Mouse (Mus musculus): ENCODE data around the gene Rbks. TPM values are rescaled to one million over a fixed set of nuclear protein-coding genes. Genes with fewer than 3 reads are reported as not detected.
"Not testable (repeated sequence)": the region's sequence is repeated elsewhere in the genome, so short reads cannot be mapped to it uniquely, and the experiment has no call there.

The Rbks gene
- polyA plus RNA-seq, 1 experiment from 2014 or later: 1.7 TPM

DNA sequence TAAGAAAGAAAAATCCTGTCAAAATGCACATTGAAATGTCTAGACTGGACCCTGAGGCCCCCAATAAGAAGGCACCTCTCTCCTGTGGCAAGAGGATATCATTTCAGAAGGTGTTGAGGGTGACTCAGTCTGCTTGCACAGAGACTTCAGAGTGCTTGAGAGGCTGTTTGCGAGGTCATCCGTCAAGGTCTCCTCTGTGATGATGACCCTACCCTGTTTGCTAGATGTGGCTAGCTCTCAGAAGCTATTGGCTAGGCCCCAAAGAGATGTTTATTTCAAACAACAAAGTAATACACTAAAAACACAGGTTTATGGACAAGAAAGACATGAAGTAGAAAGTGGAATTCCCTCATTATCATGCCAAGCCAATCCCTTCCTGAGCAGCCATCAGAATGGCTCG, 55.1 kb downstream of the Rbks start:
- H3K4me3 ChIP-seq: no peak overlapping the region
- no peak overlapping the region for H3K9ac ChIP-seq
- H3K4me2 ChIP-seq (replicated peaks): no peak overlapping the region
- WGBS: 89% methylated on average over 3 of the region's 3 CpGs
- H3K27ac ChIP-seq: no peak overlapping the region
- H3K9me3 ChIP-seq: no peaks in the 10 kb centered on the region
- H3K27me3 ChIP-seq: no peaks in the 10 kb centered on the region
- no peaks in the 10 kb centered on the region for H3K36me3 ChIP-seq
- no peaks in the 10 kb centered on the region for H3K4me1 ChIP-seq
- ATAC-seq (ENCODE audit: insufficient number of reproducible peaks, insufficient read depth, low FRiP score, low TSS enrichment): no peak

DNA sequence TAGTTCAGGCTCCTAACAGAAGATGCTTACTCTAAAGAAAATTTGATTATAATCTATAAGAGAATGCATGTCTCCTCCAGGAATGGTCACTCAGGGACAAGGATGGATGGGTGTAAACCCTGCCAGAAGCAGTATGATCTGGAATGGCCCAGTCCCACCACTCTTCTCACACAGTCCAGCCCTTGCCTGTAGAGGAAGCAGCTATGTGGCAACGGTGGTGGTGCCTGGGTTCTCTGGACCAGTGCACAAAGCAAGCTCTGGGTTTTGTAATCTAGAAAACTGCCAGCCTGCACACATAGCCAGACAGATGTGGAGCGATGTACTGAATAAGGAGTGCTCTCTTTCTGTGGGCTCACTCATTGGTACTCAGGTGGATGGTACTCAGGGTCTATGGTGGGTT, 56.9 kb downstream of the Rbks start:
- WGBS: 97% methylated on average over 2 of the region's 2 CpGs
- Histone ChIP-seq H3K27me3 (no peaks in the 10 kb centered on the region), H3K9me3 (no peaks in the 10 kb centered on the region), H3K4me3 (no peak overlapping the region), H3K36me3 (no peaks in the 10 kb centered on the region), H3K9ac (no peak overlapping the region), H3K27ac (no peak overlapping the region), H3K4me2 (replicated peaks) (no peak overlapping the region), H3K4me1 (peaks cover 4% of the 10 kb centered on the region; the same call in 1 of the 2 replicates)
- no peak for ATAC-seq (ENCODE audit: insufficient number of reproducible peaks, insufficient read depth, low FRiP score, low TSS enrichment)

DNA sequence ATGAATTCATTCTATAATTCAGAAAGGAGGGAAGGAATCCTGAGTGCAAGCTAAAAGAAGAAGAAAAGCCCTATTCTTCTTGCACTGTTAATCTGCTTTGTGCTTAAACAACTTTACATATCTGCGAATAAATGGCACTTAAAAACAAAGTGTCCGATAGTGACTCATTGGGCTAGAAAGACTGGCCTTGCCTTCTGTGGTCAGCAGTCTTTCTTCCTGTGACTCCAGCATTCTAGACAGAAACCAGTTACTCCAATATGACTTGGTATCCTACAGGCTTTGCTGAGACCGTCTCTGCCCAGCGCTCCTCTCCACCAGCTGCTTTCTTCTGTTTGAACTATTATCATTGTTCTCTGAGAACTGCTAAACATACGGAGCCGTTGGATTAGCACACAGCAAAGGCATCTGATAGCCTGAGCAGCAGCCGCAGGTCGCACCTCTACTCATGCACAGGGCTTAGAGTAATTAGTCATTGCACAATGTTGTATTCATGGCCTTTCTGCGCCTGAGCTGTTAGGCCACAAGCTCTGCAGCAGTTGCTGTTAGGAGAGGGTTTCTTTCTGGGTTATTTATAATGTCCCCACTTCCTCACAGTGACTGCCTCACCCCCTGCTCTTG, 60.7 kb downstream of the Rbks start:
- H3K9me3 ChIP-seq: no peaks in the 10 kb centered on the region
- H3K4me1 ChIP-seq: peaks cover 4% of the 10 kb centered on the region; the same call in 1 of the 2 replicates
- no peaks in the 10 kb centered on the region for H3K27me3 ChIP-seq
- H3K4me3 ChIP-seq: no peak overlapping the region
- ATAC-seq (ENCODE audit: insufficient number of reproducible peaks, insufficient read depth, low FRiP score, low TSS enrichment): no peak
- 0 out of 2 replicates have a peak, but pooled peaks cover 5% of the 10 kb centered on the region for H3K36me3 ChIP-seq
- no peak overlapping the region for H3K4me2 ChIP-seq (replicated peaks)
- 65% methylated on average over 9 of the region's 9 CpGs for WGBS
- no peak overlapping the region for H3K27ac ChIP-seq
- no peak overlapping the region for H3K9ac ChIP-seq

GRCm38 (mm10) chr5:31634679-31635078, 62.7 kb downstream of the Rbks start:
- H3K27me3 ChIP-seq: no peaks in the 10 kb centered on the region
- no peak overlapping the region for H3K4me3 ChIP-seq
- no peak overlapping the region for H3K4me2 ChIP-seq (replicated peaks)
- no peak overlapping the region for H3K27ac ChIP-seq
- H3K9ac ChIP-seq: no peak overlapping the region
- no peak for ATAC-seq (ENCODE audit: insufficient number of reproducible peaks, insufficient read depth, low FRiP score, low TSS enrichment)
- no peaks in the 10 kb centered on the region for H3K9me3 ChIP-seq
- 0 out of 2 replicates have a peak, but pooled peaks cover 6% of the 10 kb centered on the region for H3K36me3 ChIP-seq
- peaks cover 14% of the 10 kb centered on the region for H3K4me1 ChIP-seq
- 51% methylated on average over 5 of the region's 5 CpGs for WGBS

DNA sequence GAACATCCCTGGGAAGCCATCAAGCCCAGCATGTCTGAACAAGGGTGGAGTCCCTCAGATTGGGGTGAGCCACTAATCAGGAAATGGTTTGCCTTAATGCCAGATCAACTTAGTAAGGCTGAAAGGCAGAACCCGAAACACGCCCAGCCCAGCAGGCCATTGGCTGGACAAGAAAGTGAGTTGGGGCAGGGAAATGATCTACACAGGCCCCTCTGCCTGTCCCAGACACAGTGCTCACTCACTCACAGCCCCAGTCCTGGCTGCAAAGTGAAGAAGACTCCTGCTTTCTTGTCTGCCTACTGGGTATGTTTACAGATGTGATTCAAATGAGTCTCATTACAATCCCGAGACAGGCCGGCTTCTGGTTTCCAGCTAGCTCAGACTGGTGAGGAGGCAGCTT, 63.3 kb downstream of the Rbks start:
- Histone ChIP-seq H3K4me1 (peaks cover 18% of the 10 kb centered on the region), H3K9ac (no peak overlapping the region), H3K36me3 (0 out of 2 replicates have a peak, but pooled peaks cover 6% of the 10 kb centered on the region), H3K9me3 (no peaks in the 10 kb centered on the region), H3K4me3 (no peak overlapping the region), H3K4me2 (replicated peaks) (no peak overlapping the region), H3K27me3 (no peaks in the 10 kb centered on the region), H3K27ac (no peak overlapping the region)
- ATAC-seq (ENCODE audit: insufficient number of reproducible peaks, insufficient read depth, low FRiP score, low TSS enrichment): no peak
- WGBS: 56% methylated on average over 4 of the region's 4 CpGs

DNA sequence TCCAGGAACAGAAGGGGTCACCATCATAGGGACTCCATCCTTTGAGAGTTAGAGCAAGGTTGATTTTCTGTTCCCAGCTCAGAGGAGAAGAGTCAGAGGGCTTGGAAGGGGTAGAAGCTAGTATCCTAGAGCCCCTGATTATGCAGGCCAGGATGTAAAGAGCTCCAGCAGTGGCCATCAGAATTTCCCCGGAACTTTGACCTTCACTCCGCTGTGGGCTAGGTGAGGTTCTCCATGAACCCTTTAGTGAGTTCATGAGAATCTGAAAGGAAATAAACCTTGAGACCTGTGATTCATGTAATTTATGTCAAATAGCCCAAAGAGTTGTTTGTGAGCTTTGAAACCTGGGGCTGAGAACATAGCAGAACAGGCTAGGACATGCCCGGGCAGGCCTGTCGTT, 66.3 kb downstream of the Rbks start:
- Histone ChIP-seq H3K27ac (0 out of 2 replicates have a peak overlapping the region, but pooled peaks have one; percentile 83), H3K4me1 (peaks cover 24% of the 10 kb centered on the region)
- not testable (repeated sequence) for H3K9ac ChIP-seq; ATAC-seq (ENCODE audit: insufficient number of reproducible peaks, insufficient read depth, low FRiP score, low TSS enrichment); H3K36me3 ChIP-seq; H3K4me2 ChIP-seq (replicated peaks); H3K27me3 ChIP-seq; H3K9me3 ChIP-seq; H3K4me3 ChIP-seq
- 94% methylated on average over 4 of the region's 4 CpGs for WGBS

- H3K36me3 ChIP-seq: 0 out of 2 replicates have a peak, but pooled peaks cover 6% of the 10 kb centered on the region
- no peak overlapping the region for H3K9ac ChIP-seq
- H3K27ac ChIP-seq: peak overlapping the region; percentile 83; the same call in 1 of the 2 replicates
- H3K27me3 ChIP-seq: no peaks in the 10 kb centered on the region
- no peak overlapping the region for H3K4me2 ChIP-seq (replicated peaks)
- H3K9me3 ChIP-seq: no peaks in the 10 kb centered on the region
- peaks cover 20% of the 10 kb centered on the region for H3K4me1 ChIP-seq
- H3K4me3 ChIP-seq: no peak overlapping the region
- peak; percentile 54; the same call in 1 of the 2 replicates for ATAC-seq (ENCODE audit: insufficient number of reproducible peaks, insufficient read depth, low FRiP score, low TSS enrichment)
- 27% methylated on average over 5 of the region's 5 CpGs for WGBS
Measured at GRCm38 (mm10) chr5:31630064-31630463, 67.4 kb downstream of the Rbks start.

DNA sequence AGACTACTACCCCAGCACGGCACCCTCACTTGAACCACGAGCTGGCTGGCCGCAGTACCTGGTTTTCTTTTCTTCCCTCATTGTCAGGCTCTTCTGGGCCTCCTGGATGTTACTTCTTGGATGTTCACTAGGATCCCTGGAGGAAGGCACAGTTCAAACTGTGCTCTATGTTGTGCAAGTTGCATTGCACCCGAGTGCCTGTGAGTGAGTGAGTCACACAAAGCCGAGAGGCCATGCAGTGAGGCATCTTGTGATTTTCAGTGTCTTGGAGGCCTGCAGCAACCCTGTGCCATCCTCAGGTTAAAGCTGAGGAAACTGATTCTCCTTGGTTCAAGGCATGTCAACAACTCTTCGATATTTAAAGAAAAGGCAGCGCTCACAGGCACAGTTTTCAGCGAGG, 68.9 kb downstream of the Rbks start:
- no peak overlapping the region for H3K27ac ChIP-seq
- no peak overlapping the region for H3K4me3 ChIP-seq
- ATAC-seq (ENCODE audit: insufficient number of reproducible peaks, insufficient read depth, low FRiP score, low TSS enrichment): no peak

DNA sequence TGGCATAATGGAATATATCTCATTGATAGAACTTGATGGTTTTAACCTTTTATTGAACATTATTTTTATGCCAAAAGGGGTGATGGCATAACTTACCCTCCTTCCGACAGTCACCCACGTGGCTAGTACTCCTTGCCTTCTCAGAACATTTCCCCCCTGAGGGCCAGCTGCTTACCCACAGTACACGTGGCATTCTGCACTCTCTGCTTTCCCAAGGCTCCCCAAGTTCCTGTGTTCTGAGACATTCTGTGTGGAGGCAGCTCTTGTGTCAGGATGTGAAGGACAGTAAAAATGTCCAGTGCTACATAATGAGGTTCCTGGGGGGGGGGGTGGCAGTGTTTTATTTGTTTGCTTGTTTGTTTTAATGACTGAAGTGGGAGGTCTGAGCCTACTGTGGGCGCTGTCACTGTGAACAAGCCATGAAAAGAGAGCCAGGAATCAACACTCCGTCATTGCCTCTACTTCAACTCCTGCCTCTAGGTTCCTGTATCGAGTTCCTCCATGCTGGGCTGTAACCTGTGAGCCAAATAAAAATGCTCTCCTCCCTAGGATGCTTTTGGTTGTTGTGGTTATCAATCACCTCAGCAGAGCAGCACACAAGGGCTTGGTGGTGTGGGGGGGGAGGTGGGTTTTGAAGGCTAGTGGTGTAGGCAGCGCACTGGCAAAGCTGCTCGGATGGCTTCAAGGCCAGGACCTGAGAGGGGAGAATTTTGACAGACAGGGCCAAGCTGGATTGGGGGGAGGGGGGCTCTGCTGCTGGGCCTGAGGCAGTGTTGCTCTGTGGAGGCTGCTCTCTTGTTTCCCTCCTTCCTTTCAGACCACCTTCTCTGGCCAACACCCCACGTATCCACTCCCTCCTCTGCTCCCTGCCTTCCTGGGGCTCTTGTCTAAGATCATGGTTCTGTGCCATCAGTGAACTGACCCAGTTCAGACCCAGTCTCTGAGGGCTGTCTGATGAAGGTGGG, 69.6 kb downstream of the Rbks start:
- Histone ChIP-seq H3K27me3 (no peaks in the 10 kb centered on the region), H3K9me3 (no peaks in the 10 kb centered on the region), H3K4me1 (peaks cover 20% of the 10 kb centered on the region), H3K4me3 (no peak overlapping the region), H3K9ac (no peak overlapping the region), H3K36me3 (0 out of 2 replicates have a peak, but pooled peaks cover 6% of the 10 kb centered on the region), H3K27ac (no peak overlapping the region), H3K4me2 (replicated peaks) (no peak overlapping the region)
- no peak for ATAC-seq (ENCODE audit: insufficient number of reproducible peaks, insufficient read depth, low FRiP score, low TSS enrichment)
- 66% methylated on average over 9 of the region's 9 CpGs for WGBS

More for the DNA sequence above, 68.9 kb downstream of the Rbks start:
- Histone ChIP-seq H3K9me3 (no peaks in the 10 kb centered on the region), H3K36me3 (0 out of 2 replicates have a peak, but pooled peaks cover 6% of the 10 kb centered on the region), H3K9ac (no peak overlapping the region), H3K27me3 (no peaks in the 10 kb centered on the region), H3K4me1 (peaks cover 20% of the 10 kb centered on the region), H3K4me2 (replicated peaks) (no peak overlapping the region)
- 88% methylated on average over 8 of the region's 8 CpGs for WGBS

GRCm38 (mm10) chr5:31627117-31627516, 70.3 kb downstream of the Rbks start:
- Histone ChIP-seq H3K9ac (no peak overlapping the region), H3K36me3 (peaks cover 10% of the 10 kb centered on the region), H3K4me1 (peaks cover 20% of the 10 kb centered on the region), H3K27ac (no peak overlapping the region), H3K27me3 (no peaks in the 10 kb centered on the region), H3K4me3 (no peak overlapping the region), H3K4me2 (replicated peaks) (no peak overlapping the region), H3K9me3 (no peaks in the 10 kb centered on the region)
- 43% methylated on average over 3 of the region's 3 CpGs for WGBS
- ATAC-seq (ENCODE audit: insufficient number of reproducible peaks, insufficient read depth, low FRiP score, low TSS enrichment): no peak

DNA sequence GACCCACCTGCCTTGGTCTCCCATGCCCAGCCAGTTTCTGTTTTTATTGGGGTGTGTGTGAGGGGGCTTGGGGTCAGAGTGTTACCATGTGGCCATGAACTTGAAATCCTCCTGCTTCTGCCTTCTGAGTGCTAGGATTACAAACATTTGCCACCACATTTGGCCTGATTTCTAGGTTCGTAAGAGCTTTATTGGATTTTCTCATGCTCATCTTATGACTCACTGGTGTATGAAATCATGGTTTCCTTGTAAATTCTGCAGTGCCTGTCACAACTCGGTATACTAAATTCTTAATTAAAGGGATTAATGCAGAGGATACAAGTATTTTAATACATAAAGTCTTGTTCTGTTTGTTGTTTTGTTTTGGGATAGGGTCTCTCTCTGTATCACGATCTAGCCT, 77.1 kb downstream of the Rbks start:
- no peaks in the 10 kb centered on the region for H3K4me1 ChIP-seq
- WGBS: 91% methylated on average over 3 of the region's 3 CpGs
- no peak overlapping the region for H3K9ac ChIP-seq
- peaks cover 47% of the 10 kb centered on the region for H3K36me3 ChIP-seq
- ATAC-seq (ENCODE audit: insufficient number of reproducible peaks, insufficient read depth, low FRiP score, low TSS enrichment): no peak
- H3K9me3 ChIP-seq: no peaks in the 10 kb centered on the region
- H3K27me3 ChIP-seq: no peaks in the 10 kb centered on the region
- H3K4me2 ChIP-seq (replicated peaks): no peak overlapping the region
- H3K4me3 ChIP-seq: no peak overlapping the region
- no peak overlapping the region for H3K27ac ChIP-seq
